Mouse (Mus musculus) induced T-regulatory cell, adult 2 months (primary cell): ENCODE results near the gene Atmin.

Experiments
- DNase-seq: peaks from one replicate; pipeline ENCODE4 v3.0.0-alpha.2; 2012; ENCODE audit warnings: low read depth

Atmin gene

GRCm38 (mm10) chr8:116943161-116943554, at the start of gene Atmin:
TSS of gene Atmin (plus strand) at chr8:116943393.
- peak; percentile 90 for DNase-seq

GRCm38 (mm10) chr8:116893938-116894337, 49.3 kb upstream of the Atmin start:
- DNase-seq, result no peak

GRCm38 (mm10) chr8:116895521-116895920, 47.7 kb upstream of the Atmin start:
- DNase-seq, result no peak

GRCm38 (mm10) chr8:116904736-116905135, 38.5 kb upstream of the Atmin start:
- no peak for DNase-seq

GRCm38 (mm10) chr8:116905252-116905651, 37.9 kb upstream of the Atmin start:
- DNase-seq, result peak; percentile 32

- DNase-seq, result peak; percentile 46
Observed at GRCm38 (mm10) chr8:116905836-116906235, 37.4 kb upstream of the Atmin start.

GRCm38 (mm10) chr8:116921005-116921336, 22.2 kb upstream of the Atmin start:
- no peak for DNase-seq

GRCm38 (mm10) chr8:116921337-116922059, 21.7 kb upstream of the Atmin start, which contains the start of the genes Cmc2 and Cenpn:
TSS of gene Cmc2 (minus strand) at chr8:116921455.
TSS of gene Cenpn (plus strand) at chr8:116921730.
- peak; percentile 99 for DNase-seq

- DNase-seq, result no peak
Observed at GRCm38 (mm10) chr8:116922060-116922757, 21.0 kb upstream of the Atmin start.

- peak; percentile 75 for DNase-seq
Observed at GRCm38 (mm10) chr8:116923526-116923925, 19.7 kb upstream of the Atmin start.

- peak; percentile 72 for DNase-seq
Observed at GRCm38 (mm10) chr8:116927880-116928279, 15.3 kb upstream of the Atmin start.

- peak; percentile 34 for DNase-seq
Observed at GRCm38 (mm10) chr8:116928588-116928987, 14.6 kb upstream of the Atmin start.

- no peak for DNase-seq
Observed at GRCm38 (mm10) chr8:116934976-116935375, 8.2 kb upstream of the Atmin start.

- DNase-seq, result no peak
Observed at GRCm38 (mm10) chr8:116935506-116935905, 7.7 kb upstream of the Atmin start.

GRCm38 (mm10) chr8:116942284-116943058, 722 bp upstream of the Atmin start:
- DNase-seq, result no peak

- peak; percentile 71 for DNase-seq
Observed at GRCm38 (mm10) chr8:116943555-116944384, 577 bp downstream of the Atmin start.

- DNase-seq, result no peak
Observed at GRCm38 (mm10) chr8:116944385-116944696, 1.1 kb downstream of the Atmin start.

- peak; percentile 42 for DNase-seq
Observed at GRCm38 (mm10) chr8:116945169-116945910, 2.1 kb downstream of the Atmin start.

- peak; percentile 76 for DNase-seq
Observed at GRCm38 (mm10) chr8:116946268-116946838, 3.2 kb downstream of the Atmin start.

GRCm38 (mm10) chr8:116946851-116947250, 3.7 kb downstream of the Atmin start:
- DNase-seq, result no peak

- DNase-seq, result no peak
Observed at GRCm38 (mm10) chr8:116947589-116947988, 4.4 kb downstream of the Atmin start.
